Mouse (Mus musculus): ENCODE data around the gene Ptprf.

GRCm38 (mm10) chr4:118214891-118215290 lies 76.3 kb downstream of the Ptprf start:
- TF ChIP-seq POLR2A (IDR thresholded peaks at IDR 0.05; ENCODE audit: borderline replicate concordance, extremely low read depth, low read depth, low read length) (no peak), CTCF (IDR thresholded peaks at IDR 0.05; ENCODE audit: insufficient read depth, low read length) (no peak)

Data from lung, adult 2 months (tissue).